Mouse (Mus musculus) Patski (cell line): Measurements from ENCODE around the gene Net1. TPM values are rescaled to one million over a fixed set of nuclear protein-coding genes. Genes with fewer than 3 reads are reported as not detected.
A peak's percentile ranks its signal among the peaks of the same experiment; 100 is the strongest.
"Not testable (repeated sequence)": the region's sequence is repeated elsewhere in the genome, so short reads cannot be mapped to it uniquely, and the experiment has no call there.

ENCODE experiments used
- ATAC-seq: fragments of 100-300 bp; one replicate; pipeline ENCODE4 v1.8.0; 2021
- CTCF ChIA-PET: fragments of 350-600 bp; sonication (Branson Sonifier 250); formaldehyde crosslinking; loops from one replicate; lab custom pipeline; 2022; ENCODE audit warnings: inconsistent platforms; lab: Charles Lee
- POLR2A ChIA-PET: fragments of 350-600 bp; sonication (Branson Sonifier 250); formaldehyde crosslinking; loops from one replicate; lab custom pipeline; 2022; ENCODE audit warnings: antibody characterized with exemption, inconsistent platforms; lab: Charles Lee
- DNase-seq: peaks from one replicate; pipeline ENCODE4 v3.0.0-alpha.2; 2011; ENCODE audit warnings: low read depth, low spot score
- H3K27me3 ChIP-seq: fragments of 371-371 bp; one replicate; pipeline ENCODE4 v1.5.1; 2021
- CTCF ChIP-seq: fragments of 100-300 bp; IDR thresholded peaks from one replicate; pipeline ENCODE4 v1.5.1; 2021
- in situ Hi-C: fragments of 300-500 bp; cut with MboI; formaldehyde crosslinking; loops from 3 replicates; pipeline ENCODE4 v1.11.1; 2018; ENCODE audit warnings: low pct_unique_long_range_greater_than_20kb, mixed read lengths
- polyA plus RNA-seq: library from polyadenylated mRNA; unstranded; gene quantifications from one replicate; pipeline ENCODE4 v1.2.3, GENCODE M21; 2021

The Net1 gene
- polyA plus RNA-seq, 1 experiment from 2014 or later, result 319 TPM

- ChIA-PET POLR2A (interaction anchor here (0.6 kb wide), 1 partner anchor 250 kb away, joined by 3 read pairs; no protein-coding TSS in a partner anchor), CTCF (interaction anchor here (0.8 to 1.7 kb wide), 2 partner anchors 10 to 202 kb away, joined by 3 to 5 read pairs; no protein-coding TSS in a partner anchor)
- ATAC-seq (no peak), DNase-seq (no peak)
- in situ Hi-C loops, result no loop called here
- H3K27me3 ChIP-seq, result no peaks in the 10 kb centered on the region
- no peak for TF ChIP-seq CTCF
Observed at GRCm38 (mm10) chr13:3867158-3867557, 50.9 kb downstream of the Net1 start.

DNA sequence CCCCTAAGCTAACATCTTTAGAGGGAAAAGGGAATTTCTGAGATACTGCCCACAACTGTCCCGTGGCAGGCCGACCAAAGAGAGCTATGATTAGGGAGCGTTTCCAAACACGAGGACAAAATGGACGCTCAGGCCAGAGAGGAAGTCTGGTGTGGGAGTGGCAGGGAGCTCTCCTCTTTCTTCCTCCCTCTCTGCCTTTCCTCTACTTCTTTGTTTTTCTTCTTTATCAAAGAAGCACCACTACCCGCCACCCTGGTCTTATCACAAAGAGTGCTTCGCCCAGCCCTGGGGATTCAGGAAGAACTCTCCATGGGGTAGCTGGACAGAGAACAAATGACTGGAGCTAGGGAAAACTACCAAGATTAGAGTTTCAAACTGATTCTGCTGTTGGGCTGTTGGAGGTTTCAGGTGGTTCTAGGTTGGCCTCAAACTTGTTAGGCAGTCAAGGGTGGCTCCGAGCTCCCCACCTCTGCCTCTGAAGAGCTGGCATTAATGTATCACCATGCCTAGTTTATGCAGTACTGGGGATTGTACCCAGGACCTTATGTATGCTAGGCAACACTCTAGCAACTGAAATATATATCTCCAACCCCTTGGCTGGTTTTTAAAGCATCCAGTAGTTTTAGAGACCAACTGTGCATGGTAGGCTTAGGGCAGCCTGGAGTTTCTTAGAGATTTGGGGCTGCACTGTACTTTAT, 51.5 kb downstream of the Net1 start:
- DNase-seq (no peak), ATAC-seq (no peak)
- ChIA-PET POLR2A (interaction anchor here (0.6 to 1.6 kb wide), 3 partner anchors 10 to 250 kb away, joined by 3 to 4 read pairs (median 3); no protein-coding TSS in a partner anchor), CTCF (interaction anchor here (1.1 to 1.7 kb wide), 2 partner anchors 72 to 201 kb away, joined by 4 to 5 read pairs; no protein-coding TSS in a partner anchor)
- in situ Hi-C loops, result no loop called here
- TF ChIP-seq CTCF, result no peak
- H3K27me3 ChIP-seq, result no peaks in the 10 kb centered on the region

DNA sequence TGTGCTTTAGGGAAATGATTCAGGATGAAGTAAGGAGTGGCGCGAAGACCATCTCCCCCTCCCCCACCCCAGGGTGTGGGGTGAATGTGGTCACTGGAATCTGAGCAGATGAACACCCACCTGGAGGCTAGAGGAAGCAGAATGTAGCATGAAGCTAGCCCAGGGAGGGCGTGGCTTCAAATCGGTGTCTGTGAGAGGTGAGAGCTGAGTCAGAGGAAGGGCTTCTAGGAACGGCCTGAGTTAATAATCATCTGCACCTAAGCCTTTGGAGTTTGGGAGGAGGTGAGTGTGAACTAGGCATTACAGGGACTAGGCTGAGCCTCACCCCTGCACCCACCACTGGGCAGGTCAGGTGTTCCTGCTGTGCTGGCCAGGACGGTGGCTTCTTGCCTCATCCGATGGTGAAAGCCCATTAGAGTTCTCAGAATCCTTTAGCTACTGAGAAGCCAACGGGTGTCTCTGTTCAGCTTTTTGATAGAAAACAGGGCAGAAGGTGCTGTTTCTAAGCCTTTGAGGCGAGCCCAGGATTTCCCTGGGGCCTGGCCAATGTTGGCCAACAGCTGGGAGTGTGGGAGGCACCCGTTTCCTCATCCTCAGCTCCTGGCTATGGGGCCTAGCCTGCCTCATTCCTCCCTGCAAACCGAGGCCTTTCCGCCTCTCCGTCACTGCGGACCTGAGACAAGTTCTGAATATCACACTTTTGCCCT, 52.2 kb downstream of the Net1 start:
- peak; percentile 69 for DNase-seq
- POLR2A ChIA-PET, result interaction anchor here (0.6 to 1.6 kb wide), 4 partner anchors 8 to 1831 kb away, joined by 3 to 4 read pairs (median 3); no protein-coding TSS in a partner anchor
- peak; percentile 92 for ATAC-seq

GRCm38 (mm10) chr13:3862922-3863580, 55.0 kb downstream of the Net1 start:
- DNase-seq, result no peak
- no peaks in the 10 kb centered on the region for H3K27me3 ChIP-seq
- ATAC-seq, result no peak
- POLR2A ChIA-PET, result no interaction called here
- TF ChIP-seq CTCF, result no peak
- in situ Hi-C loops, result no loop called here
- CTCF ChIA-PET, result no interaction called here

More for the DNA sequence above, 52.2 kb downstream of the Net1 start:
- CTCF ChIA-PET, result interaction anchor here (1.1 to 1.6 kb wide), 2 partner anchors 69 to 71 kb away, joined by 3 to 4 read pairs; no protein-coding TSS in a partner anchor
- H3K27me3 ChIP-seq, result no peaks in the 10 kb centered on the region
- TF ChIP-seq CTCF, result no peak
- in situ Hi-C loops, result no loop called here

- in situ Hi-C loops, result no loop called here
- no peak for TF ChIP-seq CTCF
- ATAC-seq, result no peak
- no peak for DNase-seq
- no peaks in the 10 kb centered on the region for H3K27me3 ChIP-seq
- POLR2A ChIA-PET, result no interaction called here
- CTCF ChIA-PET, result no interaction called here
Observed at GRCm38 (mm10) chr13:3862325-3862724, 55.7 kb downstream of the Net1 start.

DNA sequence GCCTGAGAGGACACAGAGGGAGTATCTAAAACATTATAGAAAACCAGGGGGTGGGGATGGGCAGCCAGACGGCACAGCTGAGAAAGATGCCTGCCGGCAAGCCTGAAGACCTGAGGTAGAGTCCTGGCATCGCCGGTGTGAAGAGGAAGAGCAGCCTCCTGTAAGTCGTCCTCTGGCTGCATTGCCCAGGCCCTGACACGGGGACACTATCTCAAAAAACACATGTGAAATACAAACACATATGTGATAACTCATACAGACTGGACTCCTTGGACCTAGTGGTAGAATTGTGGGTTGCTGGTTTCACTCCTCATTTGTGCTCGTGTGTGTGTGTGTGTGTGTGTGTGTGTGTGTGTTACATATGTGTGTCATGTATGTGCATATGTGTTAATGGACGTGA, 56.8 kb downstream of the Net1 start:
- TF ChIP-seq CTCF, result no peak
- in situ Hi-C loops, result no loop called here
- POLR2A ChIA-PET, result no interaction called here
- DNase-seq (no peak), ATAC-seq (no peak)
- no peaks in the 10 kb centered on the region for H3K27me3 ChIP-seq
- CTCF ChIA-PET, result no interaction called here

- no peak for TF ChIP-seq CTCF
- in situ Hi-C loops, result no loop called here
- POLR2A ChIA-PET, result interaction anchor here (0.5 kb wide), 1 partner anchor 28 kb away, joined by 3 read pairs; no protein-coding TSS in a partner anchor
- ATAC-seq (no peak), DNase-seq (no peak)
- H3K27me3 ChIP-seq, result no peaks in the 10 kb centered on the region
- CTCF ChIA-PET, result no interaction called here
Observed at GRCm38 (mm10) chr13:3856252-3856651, 61.8 kb downstream of the Net1 start.

GRCm38 (mm10) chr13:3854856-3855255, 63.2 kb downstream of the Net1 start:
- DNase-seq (no peak), ATAC-seq (no peak)
- H3K27me3 ChIP-seq, result no peaks in the 10 kb centered on the region
- TF ChIP-seq CTCF, result no peak
- ChIA-PET POLR2A (no interaction called here), CTCF (no interaction called here)
- in situ Hi-C loops, result no loop called here

GRCm38 (mm10) chr13:3853648-3854333, 64.2 kb downstream of the Net1 start, which contains the start of gene Calm5:
Calm5 (plus strand) TSS chr13:3854173.
- H3K27me3 ChIP-seq, in situ Hi-C loops, CTCF ChIA-PET, DNase-seq, ATAC-seq, POLR2A ChIA-PET: not testable (repeated sequence)

- in situ Hi-C loops, result no loop called here
- no peak for TF ChIP-seq CTCF
- CTCF ChIA-PET, result no interaction called here
- DNase-seq, result no peak
- H3K27me3 ChIP-seq, result no peaks in the 10 kb centered on the region
- ATAC-seq, result no peak
- POLR2A ChIA-PET, result no interaction called here
Observed at GRCm38 (mm10) chr13:3850330-3850729, 67.7 kb downstream of the Net1 start.

DNA sequence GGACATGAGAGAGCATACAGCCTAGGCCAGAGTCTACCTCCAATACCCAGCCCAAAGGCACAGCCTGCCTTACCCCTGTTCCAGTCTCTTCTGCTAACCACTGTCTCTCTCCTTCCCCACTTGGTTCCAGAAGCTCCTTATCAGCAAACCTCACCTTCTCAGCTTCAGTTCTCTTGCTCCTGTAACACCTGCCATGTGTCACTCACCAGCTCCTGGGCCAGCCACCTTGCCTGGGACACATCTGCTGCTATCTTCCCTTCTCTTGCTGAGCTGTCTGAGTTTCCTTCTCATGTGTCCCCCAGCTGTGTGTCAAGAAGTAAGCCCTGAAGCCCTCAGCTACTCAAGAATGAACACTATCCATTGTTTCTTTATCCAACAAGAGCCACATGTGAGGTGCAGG, 77.4 kb downstream of the Net1 start:
- POLR2A ChIA-PET, in situ Hi-C loops, ATAC-seq, H3K27me3 ChIP-seq, DNase-seq, CTCF ChIA-PET: not testable (repeated sequence)

DNA sequence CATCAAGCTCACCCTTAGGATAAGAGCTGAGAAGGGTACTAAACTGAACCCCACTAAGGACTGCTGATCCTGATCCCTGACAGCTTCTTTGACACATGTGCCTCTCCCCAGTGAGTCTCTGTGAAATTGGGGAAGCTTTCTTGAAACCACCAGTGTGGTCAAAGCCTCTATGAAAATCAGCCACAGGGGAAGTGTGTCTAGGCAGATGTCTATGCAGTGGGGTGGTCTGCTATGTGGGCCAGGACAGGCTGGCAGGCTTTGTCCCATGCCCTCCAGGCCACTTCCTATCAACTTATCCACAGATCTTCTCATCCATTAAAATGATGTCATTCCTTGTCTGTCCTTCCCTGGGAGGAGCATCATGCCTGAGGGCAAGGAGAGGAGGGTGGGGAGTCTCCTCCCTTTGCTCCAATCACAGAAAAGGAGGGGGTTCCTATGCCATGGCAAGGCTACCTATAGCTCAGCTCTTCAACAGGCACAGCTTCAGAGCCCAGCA, 80.7 kb downstream of the Net1 start, which contains the start of gene Calm4:
Calm4 (plus strand) TSS at position 446 of the 496 bp plus-strand sequence.
- POLR2A ChIA-PET, DNase-seq, ATAC-seq, in situ Hi-C loops, CTCF ChIA-PET, H3K27me3 ChIP-seq: not testable (repeated sequence)

DNA sequence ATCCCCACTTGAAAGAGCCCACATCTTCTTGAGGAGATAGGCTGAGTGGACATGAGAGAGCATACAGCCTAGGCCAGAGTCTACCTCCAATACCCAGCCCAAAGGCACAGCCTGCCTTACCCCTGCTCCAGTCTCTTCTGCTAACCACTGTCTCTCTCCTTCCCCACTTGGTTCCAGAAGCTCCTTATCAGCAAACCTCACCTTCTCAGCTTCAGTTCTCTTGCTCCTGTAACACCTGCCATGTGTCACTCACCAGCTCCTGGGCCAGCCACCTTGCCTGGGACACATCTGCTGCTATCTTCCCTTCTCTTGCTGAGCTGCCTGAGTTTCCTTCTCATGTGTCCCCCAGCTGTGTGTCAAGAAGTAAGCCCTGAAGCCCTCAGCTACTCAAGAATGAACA, 84.4 kb downstream of the Net1 start:
- DNase-seq, H3K27me3 ChIP-seq, ATAC-seq, CTCF ChIA-PET, POLR2A ChIA-PET, in situ Hi-C loops: not testable (repeated sequence)
